Mouse (Mus musculus) bone marrow macrophage, adult 2 months (primary cell): ENCODE data around the gene Tprgl.

Experiments
- CTCF ChIP-seq: IDR thresholded peaks from 2 replicates; pipeline ENCODE4 v1.5.1; 2012; ENCODE audit warnings: low read depth, mild to moderate bottlenecking, low read length, moderate library complexity
- POLR2A ChIP-seq: IDR thresholded peaks from 2 replicates; pipeline ENCODE4 v1.6.1; 2012; ENCODE audit warnings: mild to moderate bottlenecking, low read depth, low read length, borderline replicate concordance

DNA sequence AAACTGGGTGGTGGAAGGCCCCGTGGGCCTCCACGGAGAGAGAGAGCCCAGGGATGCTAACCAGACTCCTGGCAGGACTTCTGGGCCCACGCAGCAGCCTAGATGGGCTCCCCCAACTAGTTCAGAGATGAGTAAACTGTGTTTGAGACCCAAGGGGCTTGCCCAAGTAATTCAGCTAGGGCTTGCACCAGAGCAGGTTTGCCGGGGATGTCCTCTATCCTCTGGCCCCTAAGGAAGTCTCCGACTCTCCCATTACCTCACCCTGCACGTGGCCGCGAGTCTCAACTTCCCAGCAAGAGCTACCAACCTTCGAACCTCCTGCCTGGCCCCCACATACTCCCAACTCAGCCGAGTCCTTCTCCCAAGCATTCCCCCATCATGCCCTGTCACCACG is 50.6 kb downstream of the Tprgl start:
- no peak for TF ChIP-seq CTCF
- TF ChIP-seq POLR2A, result no peak
